Mouse (Mus musculus): ENCODE results near the gene BC016579. TPM values are rescaled to one million over a fixed set of nuclear protein-coding genes. Genes with fewer than 3 reads are reported as not detected.
A peak's percentile ranks its signal among the peaks of the same experiment; 100 is the strongest.

The BC016579 gene
- polyA plus RNA-seq, 1 experiment, result 0.47 TPM

- no peaks in the 10 kb centered on the region for H3K27me3 ChIP-seq (ENCODE audit: control insufficient read depth, insufficient read depth, low read length)
- DNase-seq, result peak in 1 of 2 experiments; percentile 12
- H3K4me1 ChIP-seq (ENCODE audit: control insufficient read depth, insufficient read depth, low read length), result peaks cover 14% of the 10 kb centered on the region
- TF ChIP-seq CTCF (IDR thresholded peaks at IDR 0.05; ENCODE audit: borderline replicate concordance, insufficient read depth, low read depth, low read length) (no peak), POLR2A (IDR thresholded peaks at IDR 0.05; ENCODE audit: borderline replicate concordance, insufficient read depth, low read length) (no peak)
- 45% methylated on average over 3 of the region's 3 CpGs for WGBS
- no peak overlapping the region for H3K27ac ChIP-seq (ENCODE audit: insufficient read depth, low read length)
- no peak overlapping the region for H3K4me3 ChIP-seq (replicated peaks; ENCODE audit: insufficient read depth, low read depth, low read length)
Measured at GRCm38 (mm10) chr16:45685295-45685694, 31.4 kb upstream of the BC016579 start.

DNA sequence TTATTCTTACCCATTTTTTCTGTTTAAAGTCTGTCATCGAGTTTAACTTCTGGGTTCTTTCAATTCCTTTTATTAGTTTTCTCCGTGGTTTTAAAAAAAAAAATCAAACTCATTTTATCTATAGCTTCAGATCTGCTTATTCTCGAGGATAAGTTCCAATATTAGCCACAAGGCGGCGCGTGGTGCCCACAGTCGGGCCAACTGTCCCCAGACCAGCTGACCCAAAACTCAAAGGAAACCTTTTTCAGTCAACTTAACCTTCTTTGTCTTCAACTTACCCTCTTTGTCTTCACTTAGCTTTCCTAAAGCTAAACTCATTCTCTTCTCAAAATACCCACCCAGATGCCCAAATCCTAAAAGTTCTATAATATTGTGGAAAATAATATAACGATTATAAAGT lies 30.9 kb upstream of the BC016579 start:
- H3K4me1 ChIP-seq (ENCODE audit: control insufficient read depth, insufficient read depth, low read length), result peaks cover 14% of the 10 kb centered on the region
- peak; percentile 77 to 78 for DNase-seq
- H3K27me3 ChIP-seq (ENCODE audit: control insufficient read depth, insufficient read depth, low read length), result no peaks in the 10 kb centered on the region
- TF ChIP-seq CTCF (IDR thresholded peaks at IDR 0.05; ENCODE audit: borderline replicate concordance, insufficient read depth, low read depth, low read length) (peak; percentile 89), POLR2A (IDR thresholded peaks at IDR 0.05; ENCODE audit: borderline replicate concordance, insufficient read depth, low read length) (no peak)
- no peak overlapping the region for H3K4me3 ChIP-seq (replicated peaks; ENCODE audit: insufficient read depth, low read depth, low read length)
- WGBS, result 13% methylated on average over 8 of the region's 8 CpGs
- H3K27ac ChIP-seq (ENCODE audit: insufficient read depth, low read length), result no peak overlapping the region

GRCm38 (mm10) chr16:45676462-45676861 lies 22.6 kb upstream of the BC016579 start:
- Histone ChIP-seq H3K27me3 (ENCODE audit: control insufficient read depth, insufficient read depth, low read length) (no peaks in the 10 kb centered on the region), H3K4me3 (replicated peaks; ENCODE audit: insufficient read depth, low read depth, low read length) (no peak overlapping the region), H3K27ac (ENCODE audit: insufficient read depth, low read length) (no peak overlapping the region), H3K4me1 (ENCODE audit: control insufficient read depth, insufficient read depth, low read length) (no peaks in the 10 kb centered on the region)
- TF ChIP-seq CTCF (IDR thresholded peaks at IDR 0.05; ENCODE audit: borderline replicate concordance, insufficient read depth, low read depth, low read length) (peak; percentile 29; the same call in 1 of the 2 replicates), POLR2A (IDR thresholded peaks at IDR 0.05; ENCODE audit: borderline replicate concordance, insufficient read depth, low read length) (no peak)
- no peak for DNase-seq
- 35% methylated on average over 1 of the region's 1 CpGs for WGBS

GRCm38 (mm10) chr16:45670005-45670404 lies 16.1 kb upstream of the BC016579 start:
- 33% methylated on average over 4 of the region's 4 CpGs for WGBS
- no peak for DNase-seq
- TF ChIP-seq POLR2A (IDR thresholded peaks at IDR 0.05; ENCODE audit: borderline replicate concordance, insufficient read depth, low read length), result no peak
- no peak for TF ChIP-seq CTCF (IDR thresholded peaks at IDR 0.05; ENCODE audit: borderline replicate concordance, insufficient read depth, low read depth, low read length)
- no peaks in the 10 kb centered on the region for H3K27me3 ChIP-seq (ENCODE audit: control insufficient read depth, insufficient read depth, low read length)
- no peaks in the 10 kb centered on the region for H3K4me1 ChIP-seq (ENCODE audit: control insufficient read depth, insufficient read depth, low read length)
- H3K4me3 ChIP-seq (replicated peaks; ENCODE audit: insufficient read depth, low read depth, low read length), result no peak overlapping the region
- H3K27ac ChIP-seq (ENCODE audit: insufficient read depth, low read length), result no peak overlapping the region

- TF ChIP-seq POLR2A (IDR thresholded peaks at IDR 0.05; ENCODE audit: borderline replicate concordance, insufficient read depth, low read length) (no peak), CTCF (IDR thresholded peaks at IDR 0.05; ENCODE audit: borderline replicate concordance, insufficient read depth, low read depth, low read length) (no peak)
- Histone ChIP-seq H3K27me3 (ENCODE audit: control insufficient read depth, insufficient read depth, low read length) (no peaks in the 10 kb centered on the region), H3K4me3 (replicated peaks; ENCODE audit: insufficient read depth, low read depth, low read length) (no peak overlapping the region), H3K27ac (ENCODE audit: insufficient read depth, low read length) (no peak overlapping the region), H3K4me1 (ENCODE audit: control insufficient read depth, insufficient read depth, low read length) (no peaks in the 10 kb centered on the region; the same call in 1 of the 2 replicates)
- DNase-seq, result no peak
- 70% methylated on average over 3 of the region's 3 CpGs for WGBS
Measured at GRCm38 (mm10) chr16:45668178-45668577, 14.3 kb upstream of the BC016579 start.

GRCm38 (mm10) chr16:45666136-45666535 lies 12.3 kb upstream of the BC016579 start:
- no peaks in the 10 kb centered on the region for H3K27me3 ChIP-seq (ENCODE audit: control insufficient read depth, insufficient read depth, low read length)
- WGBS, result 75% methylated on average over 2 of the region's 2 CpGs
- no peak overlapping the region for H3K27ac ChIP-seq (ENCODE audit: insufficient read depth, low read length)
- no peaks in the 10 kb centered on the region; the same call in 1 of the 2 replicates for H3K4me1 ChIP-seq (ENCODE audit: control insufficient read depth, insufficient read depth, low read length)
- H3K4me3 ChIP-seq (replicated peaks; ENCODE audit: insufficient read depth, low read depth, low read length), result no peak overlapping the region
- DNase-seq, result no peak
- TF ChIP-seq CTCF (IDR thresholded peaks at IDR 0.05; ENCODE audit: borderline replicate concordance, insufficient read depth, low read depth, low read length) (no peak), POLR2A (IDR thresholded peaks at IDR 0.05; ENCODE audit: borderline replicate concordance, insufficient read depth, low read length) (no peak)

- DNase-seq, result no peak
- H3K27ac ChIP-seq (ENCODE audit: insufficient read depth, low read length), result no peak overlapping the region
- no peaks in the 10 kb centered on the region for H3K27me3 ChIP-seq (ENCODE audit: control insufficient read depth, insufficient read depth, low read length)
- peaks cover 4% of the 10 kb centered on the region for H3K4me1 ChIP-seq (ENCODE audit: control insufficient read depth, insufficient read depth, low read length)
- H3K4me3 ChIP-seq (replicated peaks; ENCODE audit: insufficient read depth, low read depth, low read length), result no peak overlapping the region
- no peak for TF ChIP-seq CTCF (IDR thresholded peaks at IDR 0.05; ENCODE audit: borderline replicate concordance, insufficient read depth, low read depth, low read length)
Measured at GRCm38 (mm10) chr16:45662381-45662780, 8.5 kb upstream of the BC016579 start.

DNA sequence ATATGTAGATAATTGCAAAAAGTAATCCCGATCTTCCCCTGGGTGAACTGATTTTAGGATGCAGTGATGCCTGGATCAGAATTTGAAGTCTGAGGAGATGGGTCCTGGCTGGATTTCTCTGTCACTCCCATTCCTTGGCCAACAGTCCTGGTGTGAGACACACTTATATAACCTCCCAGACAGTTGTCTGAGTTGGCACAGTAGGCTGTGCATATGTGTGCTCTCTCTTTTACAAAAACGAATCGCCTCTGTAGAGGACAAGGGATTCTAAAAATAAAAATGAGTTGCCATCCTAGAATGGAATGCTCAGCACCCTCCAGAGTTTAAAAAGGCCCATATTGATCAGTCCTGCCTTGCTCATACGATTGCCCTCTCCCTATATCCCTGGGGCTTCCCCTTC lies 5.7 kb upstream of the BC016579 start:
- TF ChIP-seq CTCF (IDR thresholded peaks at IDR 0.05; ENCODE audit: borderline replicate concordance, insufficient read depth, low read depth, low read length), result no peak
- no peak for TF ChIP-seq POLR2A (IDR thresholded peaks at IDR 0.05; ENCODE audit: borderline replicate concordance, insufficient read depth, low read length)
- H3K27ac ChIP-seq (ENCODE audit: insufficient read depth, low read length), result no peak overlapping the region
- peaks cover 4% of the 10 kb centered on the region for H3K4me1 ChIP-seq (ENCODE audit: control insufficient read depth, insufficient read depth, low read length)
- peak; percentile 49 to 80 for DNase-seq
- 18% methylated on average over 4 of the region's 4 CpGs for WGBS
- H3K4me3 ChIP-seq (replicated peaks; ENCODE audit: insufficient read depth, low read depth, low read length), result no peak overlapping the region
- H3K27me3 ChIP-seq (ENCODE audit: control insufficient read depth, insufficient read depth, low read length), result no peaks in the 10 kb centered on the region

Data from cerebellum, adult 2 months (tissue).